Mouse (Mus musculus) layer of hippocampus, adult 8-10 months (tissue): Measurements from ENCODE around the gene Gm8050. TPM values are rescaled to one million over a fixed set of nuclear protein-coding genes. Genes with fewer than 3 reads are reported as not detected.
"Not testable (repeated sequence)": the region's sequence is repeated elsewhere in the genome, so short reads cannot be mapped to it uniquely, and the experiment has no call there.

ENCODE experiments used
- DNase-seq, 2 experiments: peaks; one replicate each; pipeline ENCODE4 v3.0.0; 2022; ENCODE audit warnings: low spot score in 2 of 2
- total RNA-seq, 4 experiments: library from RNA; stranded (reverse); gene quantifications; 2 replicates each; pipeline ENCODE4 v1.2.4; 2022

The Gm8050 gene
- total RNA-seq: under 1 TPM in 3 of 4 experiments, not detected in 1; 0.30 to 0.43 (median 0.40) TPM

GRCm38 (mm10) chr14:6720151-6720550, at the start of gene Gm8050:
Gene Gm8050, minus strand, starts transcription at chr14:6720251.
- not testable (repeated sequence) for DNase-seq

DNA sequence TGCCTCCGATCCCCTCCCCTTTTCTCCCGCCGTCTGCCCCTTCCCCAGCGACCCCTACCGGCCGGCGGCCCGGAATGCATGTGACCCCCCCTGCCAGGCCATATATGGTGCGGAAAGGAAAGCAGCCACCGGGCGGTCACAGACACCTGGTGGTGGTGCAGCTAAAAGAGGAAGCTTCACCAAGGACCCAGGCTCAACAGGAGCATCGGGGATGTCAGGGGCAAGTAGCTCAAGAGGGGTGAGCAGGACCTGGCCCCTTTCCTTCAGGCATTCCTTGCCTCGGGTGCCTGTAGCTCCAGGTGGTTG, 37.1 kb upstream of the Gm8050 start:
- peak in 1 of 2 experiments; percentile 2 for DNase-seq

GRCm38 (mm10) chr14:6756384-6757230, 36.6 kb upstream of the Gm8050 start:
- DNase-seq: not testable (repeated sequence)

GRCm38 (mm10) chr14:6742232-6742631, 22.2 kb upstream of the Gm8050 start, which contains the start of gene Gm3636:
Gene Gm3636, minus strand, starts transcription at chr14:6742332.
- not testable (repeated sequence) for DNase-seq

DNA sequence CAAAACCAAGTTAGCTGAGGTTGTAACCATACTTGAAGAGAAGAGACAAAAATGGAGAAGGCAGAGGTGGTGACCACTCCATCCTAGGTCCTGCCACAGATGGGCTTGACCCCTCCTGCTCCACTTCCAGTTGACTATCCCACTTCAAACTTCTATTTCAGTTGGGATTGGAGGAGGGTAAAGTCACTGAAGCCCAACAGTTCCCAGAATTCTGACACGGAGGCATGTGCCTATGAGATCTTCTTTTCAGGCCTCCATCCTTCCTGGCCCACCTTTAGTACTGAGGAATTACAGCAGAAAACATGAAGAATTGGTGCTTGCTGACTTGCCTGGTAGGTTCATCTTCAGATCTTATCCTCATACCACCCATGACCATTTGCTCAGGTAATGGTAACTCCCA, 36.0 kb downstream of the Gm8050 start, which contains the start of gene Gm10251:
Gm10251 (minus strand) TSS at position 101 of the 400 bp plus-strand sequence.
- DNase-seq: not testable (repeated sequence)

Other genes starting within 250 kb of the Gm8050 start
- gene Gm8356, start 183.0 kb downstream of the Gm8050 start, total RNA-seq: not detected
- 1 to 10 TPM in 2 of 4 experiments, under 1 TPM in 2; 0.21 to 1.9 (median 1.0) TPM for gene Gm3629, start 129.6 kb downstream of the Gm8050 start, total RNA-seq
- not detected for gene Gm3460, start 97.8 kb downstream of the Gm8050 start, total RNA-seq
- gene Gm10251, start 36.1 kb downstream of the Gm8050 start, total RNA-seq: not detected
- 1 to 10 TPM; 2.8 to 5.2 (median 3.9) TPM for gene Gm3636, start 22.1 kb upstream of the Gm8050 start, total RNA-seq
- under 1 TPM in 1 of 4 experiments, not detected in 3; 1.00 TPM for gene Gm8362, start 54.2 kb upstream of the Gm8050 start, total RNA-seq
- gene Gm3642, start 120.1 kb upstream of the Gm8050 start, total RNA-seq: under 1 TPM in 2 of 4 experiments, not detected in 2; 0.27 to 0.57 TPM
- 1 to 10 TPM in 3 of 4 experiments, under 1 TPM in 1; 0.72 to 2.0 (median 1.8) TPM for gene Gm3667, start 169.7 kb upstream of the Gm8050 start, total RNA-seq